Mouse (Mus musculus): ENCODE measurements at regions not wholly inside any gene's neighbourhood (a gene's known extent, or its start where the extent isn't known, plus 50 kb on each side); places are given as distances from the start of the nearest gene placed in this dataset.

- DNase-seq (ENCODE audit: low spot score) = no peak
Measured at GRCm38 (mm10) chr2:9688176-9688575, 192.9 kb upstream of the 4930412O13Rik start.

- no peak for DNase-seq (ENCODE audit: low spot score)
Measured at GRCm38 (mm10) chr2:9689518-9689917, 191.5 kb upstream of the 4930412O13Rik start.

- no peak for DNase-seq (ENCODE audit: low spot score)
Measured at GRCm38 (mm10) chr2:9691506-9691905, 189.5 kb upstream of the 4930412O13Rik start.

- DNase-seq (ENCODE audit: low spot score) = no peak
Measured at GRCm38 (mm10) chr2:9691906-9692305, 189.1 kb upstream of the 4930412O13Rik start.

- no peak for DNase-seq (ENCODE audit: low spot score)
Measured at GRCm38 (mm10) chr2:9693351-9693750, 187.7 kb upstream of the 4930412O13Rik start.

GRCm38 (mm10) chr2:9694178-9694577 is 186.9 kb upstream of the 4930412O13Rik start:
- DNase-seq (ENCODE audit: low spot score) = no peak

GRCm38 (mm10) chr2:9697591-9698345 is 183.3 kb upstream of the 4930412O13Rik start:
- DNase-seq (ENCODE audit: low spot score) = no peak

- DNase-seq (ENCODE audit: low spot score) = peak; percentile 49
Measured at GRCm38 (mm10) chr2:9704266-9704665, 176.8 kb upstream of the 4930412O13Rik start.

GRCm38 (mm10) chr2:9709466-9709865 is 171.6 kb upstream of the 4930412O13Rik start:
- no peak for DNase-seq (ENCODE audit: low spot score)

GRCm38 (mm10) chr2:9717904-9718303 is 163.1 kb upstream of the 4930412O13Rik start:
- no peak for DNase-seq (ENCODE audit: low spot score)

GRCm38 (mm10) chr2:9733243-9733642 is 147.8 kb upstream of the 4930412O13Rik start:
- no peak for DNase-seq (ENCODE audit: low spot score)

- DNase-seq (ENCODE audit: low spot score) = no peak
Measured at GRCm38 (mm10) chr2:9744181-9744580, 136.9 kb upstream of the 4930412O13Rik start.

- no peak for DNase-seq (ENCODE audit: low spot score)
Measured at GRCm38 (mm10) chr2:9749829-9750788, 130.9 kb upstream of the 4930412O13Rik start.

- DNase-seq (ENCODE audit: low spot score) = no peak
Measured at GRCm38 (mm10) chr2:9753691-9754090, 127.4 kb upstream of the 4930412O13Rik start.

GRCm38 (mm10) chr2:9754153-9754552 is 126.9 kb upstream of the 4930412O13Rik start:
- DNase-seq (ENCODE audit: low spot score) = no peak

- DNase-seq (ENCODE audit: low spot score) = no peak
Measured at GRCm38 (mm10) chr2:9757770-9758420, 123.2 kb upstream of the 4930412O13Rik start.

- DNase-seq (ENCODE audit: low spot score) = no peak
Measured at GRCm38 (mm10) chr2:9758983-9759382, 122.1 kb upstream of the 4930412O13Rik start.

- no peak for DNase-seq (ENCODE audit: low spot score)
Measured at GRCm38 (mm10) chr2:9759389-9760104, 121.5 kb upstream of the 4930412O13Rik start.

GRCm38 (mm10) chr2:9780159-9780558 is 100.9 kb upstream of the 4930412O13Rik start:
- DNase-seq (ENCODE audit: low spot score) = no peak

GRCm38 (mm10) chr2:9782698-9783097 is 98.4 kb upstream of the 4930412O13Rik start:
- DNase-seq (ENCODE audit: low spot score) = no peak

GRCm38 (mm10) chr2:9791970-9792369 is 89.1 kb upstream of the 4930412O13Rik start:
- no peak for DNase-seq (ENCODE audit: low spot score)

- DNase-seq (ENCODE audit: low spot score) = no peak
Measured at GRCm38 (mm10) chr2:9792381-9792780, 88.7 kb upstream of the 4930412O13Rik start.
